Mouse (Mus musculus) stomach, postnatal 0 days (tissue): ENCODE results near the gene Slit1.

ENCODE experiments used
- CTCF ChIP-seq: IDR thresholded peaks from 2 replicates; pipeline ENCODE4 v1.5.1; 2016; ENCODE audit warnings: antibody characterized with exemption, low read depth, mild to moderate bottlenecking, moderate library complexity
- EP300 ChIP-seq: optimal IDR thresholded peaks from 2 replicates; pipeline ENCODE3; 2016; ENCODE audit warnings: antibody characterized with exemption

DNA sequence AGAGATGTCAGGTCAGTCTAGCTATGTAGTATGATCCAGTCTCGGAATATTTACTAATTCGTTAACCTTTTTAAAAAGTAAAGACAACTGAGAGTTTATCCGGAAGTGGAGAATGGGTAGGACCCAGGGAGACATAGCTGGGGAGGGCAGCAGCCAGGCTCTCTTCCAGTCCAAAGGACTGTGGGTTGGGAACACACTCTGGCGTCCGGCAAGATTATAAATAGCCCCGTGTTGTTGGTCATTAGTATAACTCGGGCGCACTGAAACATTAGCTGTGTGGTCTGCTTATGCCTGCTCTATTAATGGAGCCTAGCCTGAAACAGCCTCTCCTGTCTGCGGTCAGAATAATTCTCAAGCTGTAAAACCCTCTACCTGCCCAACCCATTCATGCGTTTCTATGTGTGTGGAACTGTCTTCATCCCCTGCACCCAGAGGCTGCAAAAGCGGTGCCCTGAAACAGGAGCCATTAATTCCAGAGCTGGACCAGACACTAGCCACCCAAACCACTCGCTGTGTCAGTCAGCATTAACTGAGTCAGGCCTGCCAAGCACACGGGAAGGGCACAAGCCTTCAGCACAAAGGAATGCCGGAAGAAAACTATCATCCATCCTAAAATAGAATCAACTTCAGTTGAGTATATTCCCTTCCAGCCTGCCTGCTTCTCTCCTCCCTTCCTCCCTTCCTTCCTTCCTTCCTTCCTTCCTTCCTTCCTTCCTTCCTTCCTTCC is 122.9 kb downstream of the Slit1 start:
- TF ChIP-seq EP300 (no peak), CTCF (no peak)
